In genomic region chr10:86418931-86419330, GRCm38 (mm10) we compare ENCODE assay signal across 10 mouse cellular contexts.
DNase-seq lines count a peak whose midpoint lies in the region; ATAC-seq and TF ChIP-seq lines count a peak whose summit lies in the region.
"Had no signal": no experiment of that assay in that cellular context is flagged by ENCODE, and none has a peak within 500 bp of the region (broad histone marks: within the 10 kb centered on the region; RNA-seq: fewer than 3 reads in every experiment).

No protein-coding gene starts in this region.

- no peak for ATAC-seq in kidney, embryonic 16.5 days (ENCODE audit: low FRiP score, low TSS enrichment)
- ATAC-seq in heart, embryonic 16.5 days (replicated peaks; ENCODE audit: extremely low read depth, insufficient read depth, low FRiP score), result 0 out of 2 replicates have a peak, but pooled peaks have one; percentile 37
- ATAC-seq in midbrain, embryonic 15.5 days (replicated peaks), result no peak
- no peak for ATAC-seq in CD4-positive, CD25-positive, alpha-beta regulatory T cell, adult 4 months

- H3K9me3 ChIP-seq in kidney, embryonic 16.5 days (ENCODE audit: low read length), result no peaks in the 10 kb centered on the region
- no peaks in the 10 kb centered on the region for H3K9me3 ChIP-seq in heart, embryonic 16.5 days (replicated peaks; ENCODE audit: control insufficient read depth, low read length)
- no peaks in the 10 kb centered on the region for H3K9me3 ChIP-seq in midbrain, embryonic 15.5 days

- 25% methylated on average over 5 of the region's 5 CpGs for WGBS in kidney, adult 2 months
- WGBS in kidney, embryonic 16.5 days, result 73% methylated on average over 5 of the region's 5 CpGs
- 62% methylated on average over 5 of the region's 5 CpGs for WGBS in heart, embryonic 16.5 days
- WGBS in midbrain, embryonic 15.5 days, result 86% methylated on average over 5 of the region's 5 CpGs

- DNase-seq in kidney, adult 2 months, result peak; percentile 78
- peak; percentile 61 to 66 for DNase-seq in cerebellum, adult 18-20 months
- peak; percentile 71 for DNase-seq in lung, postnatal 10 days
- DNase-seq in spleen, postnatal 10 days (ENCODE audit: low spot score in 2 of 2), result no peak
- DNase-seq: thymus, postnatal 36 days had no signal

- no peak overlapping the region for H3K9ac ChIP-seq in kidney, embryonic 16.5 days (replicated peaks; ENCODE audit: low read length)
- H3K9ac ChIP-seq in heart, embryonic 16.5 days (ENCODE audit: low read length), result no peak overlapping the region
- H3K9ac ChIP-seq in midbrain, embryonic 15.5 days, result no peak overlapping the region
- H3K9ac ChIP-seq: liver, embryonic 14.5 days had no signal

- H3K4me2 ChIP-seq in kidney, embryonic 16.5 days (replicated peaks; ENCODE audit: low read depth, low read length), result no peak overlapping the region
- H3K4me2 ChIP-seq in heart, embryonic 16.5 days (ENCODE audit: low read depth, low read length), result no peak overlapping the region
- no peak overlapping the region for H3K4me2 ChIP-seq in midbrain, embryonic 15.5 days

- H3K27ac ChIP-seq in kidney, adult 2 months (ENCODE audit: insufficient read depth, low read depth, low read length), result no peak overlapping the region
- H3K27ac ChIP-seq in kidney, embryonic 16.5 days (ENCODE audit: low read length), result no peak overlapping the region
- no peak overlapping the region; the same call in 1 of the 2 replicates for H3K27ac ChIP-seq in heart, embryonic 16.5 days (ENCODE audit: low read length)
- H3K27ac ChIP-seq in midbrain, embryonic 15.5 days, result no peak overlapping the region
- H3K27ac ChIP-seq: liver, embryonic 14.5 days had no signal

- no peak for TF ChIP-seq CTCF in kidney, adult 2 months (conservative IDR thresholded peaks at IDR 0.05; ENCODE audit: insufficient read depth, insufficient read length, low read depth, low read length)

- no peaks in the 10 kb centered on the region for H3K27me3 ChIP-seq in kidney, adult 2 months (replicated peaks; ENCODE audit: control insufficient read depth, insufficient read depth, low read length)
- H3K27me3 ChIP-seq in kidney, embryonic 16.5 days (ENCODE audit: insufficient read depth, low read length), result no peaks in the 10 kb centered on the region
- H3K27me3 ChIP-seq in heart, embryonic 16.5 days (ENCODE audit: control insufficient read depth, insufficient read depth, low read length), result no peaks in the 10 kb centered on the region
- no peaks in the 10 kb centered on the region for H3K27me3 ChIP-seq in midbrain, embryonic 15.5 days (replicated peaks)

- no peak for TF ChIP-seq POLR2A in kidney, adult 2 months (IDR thresholded peaks at IDR 0.05; ENCODE audit: low read depth, low read length)

- H3K4me3 ChIP-seq in kidney, adult 2 months (ENCODE audit: insufficient read depth, low read depth, low read length), result no peak overlapping the region
- H3K4me3 ChIP-seq in kidney, embryonic 16.5 days (ENCODE audit: low read length), result no peak overlapping the region
- no peak overlapping the region for H3K4me3 ChIP-seq in heart, embryonic 16.5 days (ENCODE audit: low read length)
- no peak overlapping the region for H3K4me3 ChIP-seq in midbrain, embryonic 15.5 days

- no peaks in the 10 kb centered on the region for H3K36me3 ChIP-seq in kidney, adult 2 months (ENCODE audit: control insufficient read depth, insufficient read depth, low read length)
- 0 out of 2 replicates have a peak, but pooled peaks cover 4% of the 10 kb centered on the region for H3K36me3 ChIP-seq in kidney, embryonic 16.5 days (ENCODE audit: insufficient read depth, low read length)
- H3K36me3 ChIP-seq in heart, embryonic 16.5 days (ENCODE audit: control insufficient read depth, insufficient read depth), result no peaks in the 10 kb centered on the region
- H3K36me3 ChIP-seq in midbrain, embryonic 15.5 days (replicated peaks), result no peaks in the 10 kb centered on the region

- H3K4me1 ChIP-seq in kidney, adult 2 months (ENCODE audit: control insufficient read depth, insufficient read depth, low read length), result peaks cover 9% of the 10 kb centered on the region
- peaks cover 3% of the 10 kb centered on the region; the same call in 1 of the 2 replicates for H3K4me1 ChIP-seq in kidney, embryonic 16.5 days (ENCODE audit: insufficient read depth, low read length)
- H3K4me1 ChIP-seq in heart, embryonic 16.5 days (ENCODE audit: control insufficient read depth, insufficient read depth, low read length), result peaks cover 6% of the 10 kb centered on the region; the same call in 1 of the 2 replicates
- no peaks in the 10 kb centered on the region for H3K4me1 ChIP-seq in midbrain, embryonic 15.5 days

Comparison
In these comparisons a context has a peak if more than half of its experiments do, and no peak if none do; other contexts are left out.
1. DNase-seq: peak in kidney, adult 2 months (single experiment), cerebellum, adult 18-20 months (2 of 2) and lung, postnatal 10 days (single experiment); none in spleen, postnatal 10 days (0 of 2).